14 mouse cellular contexts compared by ENCODE assay signal in the genomic region with DNA sequence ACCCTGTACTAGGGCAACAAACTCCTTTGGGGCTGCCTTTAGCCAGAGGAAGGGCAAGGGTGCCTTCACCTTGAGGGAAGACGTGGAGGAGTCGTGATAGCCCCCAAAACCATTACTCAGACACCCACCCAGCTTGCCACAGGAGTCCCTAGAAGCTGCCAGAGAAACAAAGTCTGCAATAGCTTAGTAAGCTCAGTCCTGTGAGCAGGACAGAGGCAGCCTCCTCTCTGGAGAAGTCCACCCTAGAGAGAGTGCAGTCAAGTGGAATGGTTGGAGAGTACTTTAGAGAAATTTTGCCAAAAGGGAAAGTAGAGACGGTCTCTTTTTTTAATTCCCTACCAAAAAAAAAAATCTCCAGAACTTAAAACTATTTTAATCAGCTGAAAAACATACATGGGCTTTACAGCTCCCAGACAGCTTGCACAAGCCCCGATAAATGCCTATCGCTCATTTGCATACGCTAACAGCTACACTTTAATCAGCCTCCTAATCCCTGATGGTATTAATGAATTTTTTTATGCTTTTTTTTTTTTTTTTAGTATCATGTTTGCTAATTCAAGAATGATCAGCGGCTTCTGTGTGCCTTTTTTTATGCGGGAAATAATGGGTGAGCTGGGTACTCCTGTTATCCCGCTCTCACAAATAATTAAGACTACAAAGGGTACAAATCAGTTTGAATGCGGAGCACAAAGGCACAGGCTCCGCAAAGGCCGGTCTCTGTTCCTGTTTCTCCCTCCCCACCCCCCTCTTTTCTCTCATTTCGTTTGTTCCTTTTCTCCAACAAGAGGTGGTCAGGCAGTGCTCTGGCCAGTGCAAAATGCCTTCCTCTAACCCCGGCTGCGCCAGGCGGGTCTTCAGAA.
DNase-seq lines count a peak whose midpoint lies in the region; ATAC-seq lines count a peak whose summit lies in the region.
"Had no signal": no experiment of that assay in that cellular context is flagged by ENCODE, and none has a peak within 500 bp of the region (broad histone marks: within the 10 kb centered on the region; RNA-seq: fewer than 3 reads in every experiment).

No protein-coding gene starts in this region.

- H3K4me1 ChIP-seq in neural tube, embryonic 11.5 days (ENCODE audit: control insufficient read depth, insufficient read depth, low read length): peaks cover 5% of the 10 kb centered on the region; the same call in 1 of the 2 replicates
- H3K4me1 ChIP-seq in hindbrain, embryonic 10.5 days (replicated peaks): peaks cover 22% of the 10 kb centered on the region
- H3K4me1 ChIP-seq in midbrain, embryonic 13.5 days (replicated peaks): peaks cover 22% of the 10 kb centered on the region
- H3K4me1 ChIP-seq: limb, embryonic 15.5 days had no signal

- no peaks in the 10 kb centered on the region for H3K36me3 ChIP-seq in neural tube, embryonic 11.5 days (ENCODE audit: control insufficient read depth, insufficient read depth, low read length)
- no peaks in the 10 kb centered on the region for H3K36me3 ChIP-seq in hindbrain, embryonic 10.5 days
- H3K36me3 ChIP-seq in midbrain, embryonic 13.5 days: no peaks in the 10 kb centered on the region
- H3K36me3 ChIP-seq: limb, embryonic 15.5 days had no signal

- no peaks in the 10 kb centered on the region for H3K27me3 ChIP-seq in neural tube, embryonic 11.5 days (ENCODE audit: control insufficient read depth, insufficient read depth, low read length)
- H3K27me3 ChIP-seq in hindbrain, embryonic 10.5 days (ENCODE audit: insufficient read depth, poor library complexity, severe bottlenecking): peaks cover 29% of the 10 kb centered on the region
- H3K27me3 ChIP-seq in midbrain, embryonic 13.5 days: peaks cover 34% of the 10 kb centered on the region

- no peak overlapping the region for H3K9ac ChIP-seq in neural tube, embryonic 11.5 days (ENCODE audit: low read length)
- no peak overlapping the region for H3K9ac ChIP-seq in midbrain, embryonic 13.5 days (replicated peaks)
- H3K9ac ChIP-seq: limb, embryonic 15.5 days; lung, embryonic 14.5 days had no signal

- H3K9me3 ChIP-seq in neural tube, embryonic 11.5 days (ENCODE audit: control insufficient read depth, low read length): no peaks in the 10 kb centered on the region
- no peaks in the 10 kb centered on the region for H3K9me3 ChIP-seq in hindbrain, embryonic 10.5 days
- H3K9me3 ChIP-seq in midbrain, embryonic 13.5 days: no peaks in the 10 kb centered on the region
- H3K9me3 ChIP-seq: limb, embryonic 15.5 days had no signal

- no peak overlapping the region for H3K4me3 ChIP-seq in neural tube, embryonic 11.5 days (ENCODE audit: low read depth, low read length)
- H3K4me3 ChIP-seq in hindbrain, embryonic 10.5 days: peak overlapping the region; percentile 34
- peak overlapping the region; percentile 7; the same call in 1 of the 2 replicates for H3K4me3 ChIP-seq in midbrain, embryonic 13.5 days (replicated peaks)
- H3K4me3 ChIP-seq: limb, embryonic 15.5 days had no signal

- ATAC-seq in neural tube, embryonic 11.5 days (ENCODE audit: insufficient read depth, low FRiP score, low TSS enrichment): no peak
- 0 out of 2 replicates have a peak, but pooled peaks have one; percentile 62 for ATAC-seq in midbrain, embryonic 13.5 days

- H3K4me2 ChIP-seq in neural tube, embryonic 11.5 days (ENCODE audit: low read depth): peak overlapping the region; percentile 22
- H3K4me2 ChIP-seq in midbrain, embryonic 13.5 days (replicated peaks): peak overlapping the region; percentile 38
- H3K4me2 ChIP-seq: limb, embryonic 15.5 days; lung, embryonic 14.5 days had no signal

- peak; percentile 28 for DNase-seq in neural tube, embryonic 11.5 days (ENCODE audit: low spot score)
- no peak for DNase-seq in neural tube, embryonic 10.5 days (ENCODE audit: extremely low spot score, low spot score)
- peak; percentile 35 for DNase-seq in hindbrain, embryonic 10.5 days (ENCODE audit: low spot score)
- no peak for DNase-seq in heart, adult 9 months (ENCODE audit: low spot score in 2 of 2)
- DNase-seq in adrenal gland, adult 2 months: no peak
- no peak for DNase-seq in frontal cortex, postnatal 10 days (ENCODE audit: low spot score in 2 of 2)
- DNase-seq in right cerebral cortex, postnatal 36 days (ENCODE audit: low spot score in 2 of 2): no peak
- DNase-seq: cerebellum, postnatal 25 days; heart, adult 18-20 months; layer of hippocampus, adult 9-11 months; lung, embryonic 14.5 days; spleen, adult 18-20 months had no signal

- WGBS in neural tube, embryonic 11.5 days: 28% methylated on average over 16 of the region's 16 CpGs
- WGBS in hindbrain, embryonic 10.5 days: 21% methylated on average over 16 of the region's 16 CpGs
- 6% methylated on average over 16 of the region's 16 CpGs for WGBS in midbrain, embryonic 13.5 days

- no peak overlapping the region for H3K27ac ChIP-seq in neural tube, embryonic 11.5 days (ENCODE audit: low read depth, low read length)
- peak overlapping the region; percentile 51; the same call in 1 of the 2 replicates for H3K27ac ChIP-seq in hindbrain, embryonic 10.5 days
- peak overlapping the region; percentile 59 for H3K27ac ChIP-seq in midbrain, embryonic 13.5 days
- H3K27ac ChIP-seq: limb, embryonic 15.5 days had no signal

Comparison
In these comparisons a context has a peak if more than half of its experiments do, and no peak if none do; other contexts are left out.
1. DNase-seq: peak in neural tube, embryonic 11.5 days (single experiment) and hindbrain, embryonic 10.5 days (single experiment); none in neural tube, embryonic 10.5 days (single experiment), heart, adult 9 months (0 of 2), adrenal gland, adult 2 months (single experiment), frontal cortex, postnatal 10 days (0 of 2) and right cerebral cortex, postnatal 36 days (0 of 2).